Mouse (Mus musculus) olfactory bulb, adult 2 months (tissue): Measurements from ENCODE around the gene Dtl.

ENCODE experiments used
- CTCF ChIP-seq: fragments of 200-500 bp; IDR thresholded peaks from 2 replicates; pipeline ENCODE4 v1.5.1; 2012; ENCODE audit warnings: low read depth, mild to moderate bottlenecking, low read length, moderate library complexity; ENCODE audit not compliant: insufficient read depth
- POLR2A ChIP-seq: fragments of 200-500 bp; IDR thresholded peaks from 2 replicates; pipeline ENCODE4 v1.6.1; 2012; ENCODE audit warnings: mild to moderate bottlenecking, low read depth, low read length, moderate library complexity; ENCODE audit not compliant: insufficient read depth

DNA sequence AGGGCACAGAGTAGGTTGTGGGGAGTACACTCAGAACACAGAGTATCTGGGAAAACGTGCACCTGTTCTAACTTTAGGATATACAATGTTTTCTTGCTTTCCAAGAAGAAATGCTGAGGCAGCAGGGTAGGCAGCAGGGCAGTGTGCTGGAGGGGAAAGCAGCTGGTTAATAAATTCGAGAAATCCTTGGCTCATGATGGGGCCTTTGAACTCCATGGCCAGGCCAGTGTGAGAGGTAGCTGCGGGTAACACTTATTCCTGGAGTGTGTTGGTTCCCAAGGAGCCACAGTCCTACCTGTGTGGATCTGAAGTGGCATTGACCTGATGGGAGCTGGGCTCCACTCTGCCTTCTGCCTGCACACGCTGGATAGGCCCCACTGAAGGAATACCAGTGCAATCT lies 63.0 kb downstream of the Dtl start:
- TF ChIP-seq CTCF = no peak
- no peak for TF ChIP-seq POLR2A
